Mouse (Mus musculus): ENCODE data around the gene L3mbtl2.
"Not testable (repeated sequence)": the region's sequence is repeated elsewhere in the genome, so short reads cannot be mapped to it uniquely, and the experiment has no call there.

L3mbtl2 gene

GRCm38 (mm10) chr15:81663697-81664561 lies at the start of gene L3mbtl2:
Gene L3mbtl2, plus strand, starts transcription at chr15:81663889.
- DNase-seq: peak; percentile 91

- DNase-seq: peak; percentile 78
Observed at GRCm38 (mm10) chr15:81649516-81650455, 13.9 kb upstream of the L3mbtl2 start.

- peak; percentile 84 for DNase-seq
Observed at GRCm38 (mm10) chr15:81650636-81651035, 13.1 kb upstream of the L3mbtl2 start.

- no peak for DNase-seq
Observed at GRCm38 (mm10) chr15:81661701-81662100, 2.0 kb upstream of the L3mbtl2 start.

GRCm38 (mm10) chr15:81663281-81663680 lies 408 bp upstream of the L3mbtl2 start:
- DNase-seq: no peak

GRCm38 (mm10) chr15:81666957-81667356 lies 3.3 kb downstream of the L3mbtl2 start:
- no peak for DNase-seq

- DNase-seq: peak; percentile 27
Observed at GRCm38 (mm10) chr15:81670231-81670640, 6.5 kb downstream of the L3mbtl2 start.

GRCm38 (mm10) chr15:81676637-81677036 lies 12.9 kb downstream of the L3mbtl2 start:
- no peak for DNase-seq

GRCm38 (mm10) chr15:81680301-81680805 lies 16.7 kb downstream of the L3mbtl2 start:
- no peak for DNase-seq

GRCm38 (mm10) chr15:81693366-81693966 lies 29.8 kb downstream of the L3mbtl2 start:
- peak; percentile 28 for DNase-seq

- DNase-seq: peak; percentile 89
Observed at GRCm38 (mm10) chr15:81693967-81694881, 30.5 kb downstream of the L3mbtl2 start.

GRCm38 (mm10) chr15:81694891-81695290 lies 31.2 kb downstream of the L3mbtl2 start:
- DNase-seq: no peak

- peak; percentile 39 for DNase-seq
Observed at GRCm38 (mm10) chr15:81697175-81697574, 33.5 kb downstream of the L3mbtl2 start, which contains the start of gene Chadl. Gene Chadl, minus strand, starts transcription at chr15:81697287.

GRCm38 (mm10) chr15:81697847-81698246 lies 34.2 kb downstream of the L3mbtl2 start:
- no peak for DNase-seq

GRCm38 (mm10) chr15:81698532-81698931 lies 34.8 kb downstream of the L3mbtl2 start:
- no peak for DNase-seq

GRCm38 (mm10) chr15:81700161-81700560 lies 36.5 kb downstream of the L3mbtl2 start:
- DNase-seq: no peak

GRCm38 (mm10) chr15:81700601-81701000 lies 36.9 kb downstream of the L3mbtl2 start:
- no peak for DNase-seq

- DNase-seq: not testable (repeated sequence)
Observed at GRCm38 (mm10) chr15:81701350-81701749, 37.7 kb downstream of the L3mbtl2 start.

- no peak for DNase-seq
Observed at GRCm38 (mm10) chr15:81702306-81703093, 38.8 kb downstream of the L3mbtl2 start.

GRCm38 (mm10) chr15:81703094-81703489 lies 39.4 kb downstream of the L3mbtl2 start:
- no peak for DNase-seq

- no peak for DNase-seq
Observed at GRCm38 (mm10) chr15:81708991-81709390, 45.3 kb downstream of the L3mbtl2 start.
